Mouse (Mus musculus) midbrain, embryonic 12.5 days (tissue): ENCODE measurements around the gene Tex44. TPM values are rescaled to one million over a fixed set of nuclear protein-coding genes. Genes with fewer than 3 reads are reported as not detected.

Experiments used
- ATAC-seq: fragments of 200-750 bp; cut with Nextera tagmentation; 2 replicates; pipeline ENCODE4 v1.8.0; 2017; ENCODE audit warnings: low read depth, moderate TSS enrichment, moderate library complexity; ENCODE audit not compliant: low FRiP score
- H3K27ac ChIP-seq: fragments of 300-500 bp; sonication (generic); replicated peaks from 2 replicates; pipeline ENCODE4 v1.5.1; 2016; ENCODE audit warnings: mild to moderate bottlenecking
- H3K27me3 ChIP-seq: fragments of 300-500 bp; sonication (generic); 2 replicates; pipeline ENCODE4 v1.6.1; 2016; ENCODE audit warnings: mild to moderate bottlenecking
- H3K36me3 ChIP-seq: fragments of 300-500 bp; sonication (generic); 2 replicates; pipeline ENCODE4 v1.6.1; 2016
- H3K4me1 ChIP-seq: fragments of 300-500 bp; sonication (generic); 2 replicates; pipeline ENCODE4 v1.6.1; 2016
- H3K4me2 ChIP-seq: fragments of 300-500 bp; sonication (generic); replicated peaks from 2 replicates; pipeline ENCODE4 v1.6.1; 2016; ENCODE audit warnings: mild to moderate bottlenecking, moderate library complexity
- H3K4me3 ChIP-seq: fragments of 300-500 bp; sonication (generic); 2 replicates; pipeline ENCODE4 v1.5.1; 2016; ENCODE audit warnings: mild to moderate bottlenecking
- H3K9ac ChIP-seq: fragments of 300-500 bp; sonication (generic); replicated peaks from 2 replicates; pipeline ENCODE4 v1.6.1; 2016; ENCODE audit warnings: mild to moderate bottlenecking, moderate library complexity
- H3K9me3 ChIP-seq: fragments of 300-500 bp; sonication (generic); 2 replicates; pipeline ENCODE4 v1.6.1; 2016; ENCODE audit warnings: mild to moderate bottlenecking
- WGBS: fragments of 180-500 bp; shearing (Covaris S2); methylation state at CpG from one replicate; pipeline ENCODE4 v1.1.7; 2016; 5-methylcytosine and 5-hydroxymethylcytosine counted together
- polyA plus RNA-seq: library from polyadenylated mRNA; unstranded; fragments of >200 nt; fragmentation: Nextera tagmentation; extraction: Ambion mirVana; gene quantifications from 2 replicates; pipeline ENCODE4 v1.2.1, GENCODE M21; 2016

Gene Tex44
- polyA plus RNA-seq, 1 experiment from 2014 or later: not detected

DNA sequence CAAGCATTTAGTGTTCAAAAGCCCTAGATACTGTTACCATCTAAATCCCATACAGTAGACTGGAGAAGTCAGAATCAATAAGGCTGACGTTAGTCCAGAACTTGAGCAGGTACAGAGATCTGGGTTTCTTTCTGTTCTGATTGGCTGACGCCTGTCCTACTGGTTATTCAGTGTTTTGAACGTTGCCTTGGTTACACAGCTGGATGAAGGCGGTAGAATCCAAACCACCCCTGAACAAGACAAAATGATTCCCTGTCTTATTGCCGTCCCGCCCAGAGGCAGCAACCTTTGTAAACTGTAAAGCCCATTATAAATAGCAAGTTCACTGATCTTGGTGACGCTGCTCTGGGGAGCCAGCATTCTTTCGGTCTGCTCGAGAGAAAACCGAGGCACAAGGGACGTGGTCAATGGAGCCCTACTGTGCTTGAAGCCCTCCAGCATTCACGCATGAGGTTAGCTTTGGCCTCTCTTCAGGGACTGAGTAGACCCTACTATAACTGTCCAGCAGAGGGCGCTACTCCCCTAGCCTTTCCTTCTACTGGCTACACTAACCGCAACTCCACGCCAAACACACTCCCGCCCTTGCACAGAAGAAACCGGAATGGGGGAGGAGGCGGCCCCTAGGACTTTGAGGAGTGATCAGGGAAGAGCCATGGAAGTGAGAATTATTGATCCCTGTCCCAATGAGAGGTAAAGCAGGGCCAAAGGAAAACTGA is 14.2 kb downstream of the Tex44 start:
- Histone ChIP-seq H3K9me3 (no peaks in the 10 kb centered on the region), H3K4me1 (peaks cover 64% of the 10 kb centered on the region), H3K4me2 (peak overlapping the region; percentile 71), H3K4me3 (peak overlapping the region; percentile 52), H3K27ac (peak overlapping the region; percentile 99), H3K27me3 (no peaks in the 10 kb centered on the region), H3K9ac (peak overlapping the region; percentile 93; the same call in 1 of the 2 replicates), H3K36me3 (no peaks in the 10 kb centered on the region)
- peak; percentile 69 for ATAC-seq
- WGBS: 3% methylated on average over 18 of the region's 18 CpGs

DNA sequence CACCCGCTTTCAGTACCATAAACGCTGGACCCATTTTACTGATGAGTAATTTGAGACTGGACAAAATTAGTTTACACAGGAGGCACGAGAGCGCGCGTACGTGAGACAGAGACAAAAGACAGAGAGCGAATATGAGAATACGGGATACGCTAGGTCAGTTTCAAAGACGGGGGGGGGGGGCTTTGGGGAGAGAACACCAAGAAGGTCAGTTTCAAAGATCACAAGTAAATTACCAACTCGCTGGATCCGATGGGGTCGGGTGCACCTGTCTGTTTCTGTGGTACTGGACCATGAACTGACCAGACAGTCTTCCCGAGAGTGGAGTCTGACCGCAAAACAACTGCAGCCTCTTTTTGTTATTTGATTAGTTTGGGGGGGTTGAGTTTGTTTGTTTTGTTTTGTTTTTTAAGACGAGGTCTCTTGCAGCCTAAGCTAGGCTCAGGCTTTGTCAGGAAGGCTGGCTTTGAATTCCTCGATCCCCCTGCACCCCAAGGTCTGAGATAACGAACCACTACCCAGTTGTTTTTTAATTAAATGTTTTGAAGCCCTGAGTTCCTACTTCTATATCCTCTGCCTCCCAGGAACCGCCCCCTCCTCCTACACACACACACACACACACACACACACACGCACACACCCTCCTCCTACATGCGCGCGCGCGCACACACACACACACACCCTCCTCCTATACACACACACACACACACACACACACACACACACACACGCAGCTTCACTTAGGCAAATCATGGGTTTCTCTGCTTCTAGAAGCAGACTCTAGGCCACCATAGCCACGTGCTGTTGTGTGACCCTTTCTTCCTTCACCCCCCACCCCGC is 15.0 kb downstream of the Tex44 start:
- Histone ChIP-seq H3K9me3 (no peaks in the 10 kb centered on the region), H3K27ac (peak overlapping the region; percentile 99), H3K4me1 (peaks cover 58% of the 10 kb centered on the region), H3K4me2 (peak overlapping the region; percentile 71), H3K9ac (peak overlapping the region; percentile 93), H3K4me3 (peak overlapping the region; percentile 52), H3K36me3 (no peaks in the 10 kb centered on the region), H3K27me3 (no peaks in the 10 kb centered on the region)
- WGBS: under 1% methylated on average over 22 of the region's 29 CpGs
- peak; percentile 29 for ATAC-seq

DNA sequence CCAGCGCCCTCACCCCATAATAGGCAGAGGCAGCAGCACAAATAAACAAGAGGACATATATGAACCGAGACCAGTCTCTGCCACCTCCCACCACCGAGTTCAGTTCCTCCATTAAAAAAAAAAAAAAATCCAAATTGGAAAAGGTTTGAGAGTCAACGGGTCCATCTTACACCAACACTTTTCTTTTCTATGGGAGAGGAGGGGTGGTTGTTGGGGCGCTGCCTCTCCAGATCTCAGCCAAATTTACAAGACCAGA is 15.5 kb downstream of the Tex44 start:
- H3K36me3 ChIP-seq: no peaks in the 10 kb centered on the region
- peaks cover 52% of the 10 kb centered on the region for H3K4me1 ChIP-seq
- no peaks in the 10 kb centered on the region for H3K27me3 ChIP-seq
- H3K9me3 ChIP-seq: no peaks in the 10 kb centered on the region
- no peak for ATAC-seq
- H3K27ac ChIP-seq: peak overlapping the region; percentile 99
- H3K9ac ChIP-seq: peak overlapping the region; percentile 93
- H3K4me3 ChIP-seq: peak overlapping the region; percentile 52
- peak overlapping the region; percentile 71 for H3K4me2 ChIP-seq
- WGBS: 0% methylated on average over 5 of the region's 5 CpGs

DNA sequence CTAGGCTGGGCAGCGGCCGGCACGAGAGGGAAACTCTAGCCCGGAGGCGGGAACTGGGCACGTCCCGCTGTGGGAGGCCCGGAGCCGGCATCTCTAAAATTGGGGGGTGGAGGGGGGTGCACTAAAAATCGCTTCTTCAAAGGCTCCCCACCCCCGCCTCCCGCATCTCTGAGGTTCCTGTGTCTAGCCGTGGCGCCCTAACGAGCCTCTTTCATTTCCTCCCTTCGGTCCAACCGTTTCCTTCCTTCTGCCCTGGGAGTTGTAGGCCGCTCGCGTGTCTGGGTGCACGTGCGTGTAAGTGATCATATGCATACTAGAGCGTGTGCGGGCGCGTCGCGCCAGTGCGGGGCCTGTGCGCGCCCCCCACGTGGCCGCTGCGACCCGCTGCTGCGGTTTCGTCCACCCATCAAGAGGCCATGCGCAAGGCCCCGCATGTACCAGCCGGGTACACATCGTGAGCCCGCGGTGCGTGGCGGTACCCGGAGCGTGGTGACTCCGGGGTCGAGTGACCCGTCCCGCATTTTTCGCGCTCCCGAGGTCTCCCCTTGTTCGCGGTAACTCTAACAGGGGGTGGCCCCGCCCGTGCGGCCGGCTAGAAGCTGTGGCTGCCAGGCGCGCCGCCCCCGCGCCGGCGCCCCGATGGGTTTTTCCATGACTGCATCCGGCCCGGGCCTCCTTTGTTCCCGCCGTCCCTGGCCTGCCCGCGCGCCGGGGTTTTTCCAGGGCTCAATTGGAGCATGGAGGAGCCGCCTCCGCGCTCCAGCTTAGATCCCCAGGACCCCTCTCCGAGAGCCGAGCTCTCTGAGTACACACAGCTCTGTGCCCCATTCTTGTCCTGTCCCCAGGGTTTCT is 16.1 kb downstream of the Tex44 start:
- peak; percentile 68 for ATAC-seq
- Histone ChIP-seq H3K27ac (peak overlapping the region; percentile 99), H3K9me3 (no peaks in the 10 kb centered on the region), H3K9ac (peak overlapping the region; percentile 93), H3K27me3 (no peaks in the 10 kb centered on the region), H3K4me3 (peak overlapping the region; percentile 52), H3K4me1 (peaks cover 49% of the 10 kb centered on the region), H3K36me3 (no peaks in the 10 kb centered on the region), H3K4me2 (peak overlapping the region; percentile 71)
- under 1% methylated on average over 81 of the region's 81 CpGs for WGBS

DNA sequence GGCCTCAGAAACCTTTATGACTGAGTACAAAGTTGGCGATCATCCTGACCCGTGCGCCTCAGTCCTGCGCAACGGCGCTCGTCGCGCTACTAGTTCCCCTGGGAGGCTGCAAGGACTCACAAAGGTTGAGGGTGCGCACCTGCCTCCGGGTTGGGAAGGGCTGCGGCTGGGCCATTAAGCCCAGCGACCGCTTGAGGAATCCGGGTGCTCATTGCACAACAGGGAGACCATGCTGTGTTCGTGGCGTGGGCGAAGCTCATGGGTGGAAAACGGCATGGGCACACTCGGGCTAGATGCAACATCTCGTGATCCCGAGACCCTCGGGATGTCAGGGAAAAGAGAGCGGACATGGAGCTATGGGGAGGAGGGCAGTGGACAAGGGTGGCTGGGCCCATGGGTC is 16.7 kb downstream of the Tex44 start:
- peak overlapping the region; percentile 93 for H3K9ac ChIP-seq
- peak; percentile 24 for ATAC-seq
- H3K9me3 ChIP-seq: no peaks in the 10 kb centered on the region
- H3K4me3 ChIP-seq: peak overlapping the region; percentile 52
- peak overlapping the region; percentile 99 for H3K27ac ChIP-seq
- no peaks in the 10 kb centered on the region for H3K36me3 ChIP-seq
- peak overlapping the region; percentile 71 for H3K4me2 ChIP-seq
- peaks cover 48% of the 10 kb centered on the region for H3K4me1 ChIP-seq
- 2% methylated on average over 24 of the region's 24 CpGs for WGBS
- H3K27me3 ChIP-seq: no peaks in the 10 kb centered on the region

DNA sequence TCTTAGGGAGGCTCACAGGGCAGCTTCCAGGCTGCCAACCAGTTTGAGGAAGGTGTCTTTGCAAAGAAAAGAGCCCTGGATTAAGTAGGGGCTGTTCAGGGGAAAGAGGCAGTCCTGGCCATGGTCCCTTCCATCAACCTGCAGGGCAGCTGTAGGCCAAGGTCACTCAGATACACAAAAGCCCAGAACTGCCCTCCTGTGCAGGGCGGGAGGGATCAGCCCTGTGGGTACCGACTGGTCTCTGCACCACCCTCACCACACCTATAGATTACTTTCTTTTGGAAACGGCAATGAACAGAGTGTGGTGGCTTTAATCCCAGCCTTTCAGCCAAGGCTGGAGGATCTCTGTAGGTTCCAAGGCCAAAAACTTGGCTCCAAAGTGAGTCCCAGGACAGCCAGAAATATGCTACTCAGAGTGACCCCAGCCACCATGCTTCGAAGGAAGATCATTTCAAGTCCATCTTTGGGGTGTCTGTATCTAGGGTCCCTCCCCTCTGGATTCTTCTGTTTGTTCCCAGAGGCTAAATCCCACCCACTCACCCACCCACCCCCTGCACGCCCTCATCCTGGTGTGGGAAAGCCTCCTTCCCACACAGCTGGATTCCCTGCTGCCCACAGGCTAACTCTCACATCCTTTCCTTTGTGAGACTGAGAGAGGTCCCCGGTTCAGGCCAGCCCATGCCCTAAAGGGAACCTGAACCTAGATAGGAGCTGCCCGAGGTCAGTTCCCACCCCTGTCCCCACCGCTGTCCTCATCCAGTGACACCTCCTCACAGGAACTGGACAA is 17.4 kb downstream of the Tex44 start:
- no peaks in the 10 kb centered on the region for H3K27me3 ChIP-seq
- ATAC-seq: no peak
- no peaks in the 10 kb centered on the region for H3K9me3 ChIP-seq
- peak overlapping the region; percentile 93 for H3K9ac ChIP-seq
- WGBS: 47% methylated on average over 8 of the region's 8 CpGs
- H3K4me1 ChIP-seq: peaks cover 45% of the 10 kb centered on the region
- H3K36me3 ChIP-seq: no peaks in the 10 kb centered on the region
- peak overlapping the region; percentile 99 for H3K27ac ChIP-seq
- H3K4me2 ChIP-seq: peak overlapping the region; percentile 71
- H3K4me3 ChIP-seq: peak overlapping the region; percentile 52; the same call in 1 of the 2 replicates

DNA sequence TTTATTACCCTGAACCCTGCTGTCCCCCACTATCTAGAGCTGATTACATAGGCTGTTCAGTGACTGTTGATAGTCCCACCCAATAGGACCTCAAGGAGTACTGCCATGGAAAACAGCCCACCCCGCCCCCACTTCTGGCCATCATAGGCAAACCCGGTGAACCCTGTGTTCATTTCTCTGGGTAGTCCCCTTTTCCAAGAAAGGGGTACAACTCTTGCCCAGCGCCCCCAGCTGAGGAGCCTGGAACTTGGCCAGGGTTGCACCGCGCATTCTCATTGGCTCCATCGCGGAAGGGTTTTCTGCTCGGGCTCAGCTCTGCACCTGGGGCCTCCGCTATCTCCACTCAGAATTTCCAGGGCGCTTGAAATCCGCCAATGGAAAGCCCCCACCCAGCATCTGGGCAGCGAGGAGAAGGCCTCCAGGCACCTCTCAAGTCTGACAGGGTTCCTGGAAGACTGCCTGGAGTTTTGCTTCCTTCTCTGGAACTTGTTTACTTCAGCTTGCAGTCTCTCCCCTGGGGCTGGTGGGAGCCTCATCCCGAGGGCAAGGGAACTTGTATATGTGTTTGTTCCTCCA is 21.6 kb downstream of the Tex44 start:
- no peak for ATAC-seq
- Histone ChIP-seq H3K9me3 (no peaks in the 10 kb centered on the region), H3K27me3 (no peaks in the 10 kb centered on the region), H3K9ac (no peak overlapping the region), H3K4me3 (no peak overlapping the region), H3K4me1 (peaks cover 19% of the 10 kb centered on the region), H3K27ac (no peak overlapping the region), H3K4me2 (no peak overlapping the region), H3K36me3 (no peaks in the 10 kb centered on the region)
- 43% methylated on average over 13 of the region's 13 CpGs for WGBS

DNA sequence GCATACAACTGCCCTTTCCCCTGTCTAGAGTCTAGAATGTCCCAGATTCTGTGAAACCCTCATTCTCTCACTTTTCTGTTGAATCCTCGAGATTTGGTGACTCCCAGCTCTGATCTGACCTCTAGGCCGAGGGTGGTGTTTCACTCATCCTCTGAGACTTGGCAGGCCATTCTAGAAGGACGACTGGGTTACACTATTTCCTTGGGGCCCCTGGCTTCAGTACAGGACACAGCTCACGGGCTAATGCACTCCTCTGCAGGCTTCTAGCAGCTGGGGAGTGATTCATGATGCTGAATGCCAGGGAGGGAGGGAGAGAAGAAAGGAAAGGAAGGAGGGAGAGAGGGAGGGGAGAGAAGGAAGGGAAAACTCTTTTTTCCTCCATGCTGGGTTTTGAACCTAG is 22.1 kb downstream of the Tex44 start:
- ATAC-seq: no peak
- no peaks in the 10 kb centered on the region for H3K9me3 ChIP-seq
- H3K27ac ChIP-seq: no peak overlapping the region
- no peak overlapping the region for H3K4me3 ChIP-seq
- no peak overlapping the region for H3K4me2 ChIP-seq
- no peaks in the 10 kb centered on the region for H3K27me3 ChIP-seq
- H3K9ac ChIP-seq: no peak overlapping the region
- H3K4me1 ChIP-seq: peaks cover 13% of the 10 kb centered on the region
- WGBS: 44% methylated on average over 4 of the region's 4 CpGs
- no peaks in the 10 kb centered on the region for H3K36me3 ChIP-seq

DNA sequence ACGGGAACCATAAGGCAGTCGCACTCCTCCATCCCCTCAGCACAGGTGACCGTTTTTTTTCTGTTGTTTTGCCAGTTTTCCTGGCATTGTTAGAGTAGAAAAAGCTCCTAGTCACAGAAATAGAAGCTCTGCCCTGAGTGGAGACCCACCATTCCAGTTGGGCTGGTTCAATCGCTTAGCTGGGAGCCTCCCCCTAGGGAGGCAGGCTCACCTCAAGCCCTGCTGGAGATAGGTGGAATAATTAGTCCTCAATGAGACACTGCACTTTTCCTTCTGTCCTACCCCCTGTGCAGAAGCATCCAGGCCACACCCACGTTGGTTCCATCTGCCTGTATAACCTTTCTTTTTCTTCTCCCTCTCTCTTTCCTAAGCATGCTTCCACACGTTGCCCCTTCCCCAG is 23.8 kb downstream of the Tex44 start:
- H3K36me3 ChIP-seq: no peaks in the 10 kb centered on the region
- H3K4me1 ChIP-seq: 0 out of 2 replicates have a peak, but pooled peaks cover 5% of the 10 kb centered on the region
- no peak for ATAC-seq
- H3K27me3 ChIP-seq: no peaks in the 10 kb centered on the region
- H3K9me3 ChIP-seq: no peaks in the 10 kb centered on the region
- WGBS: 44% methylated on average over 6 of the region's 6 CpGs
- no peak overlapping the region for H3K4me2 ChIP-seq
- no peak overlapping the region for H3K9ac ChIP-seq
- no peak overlapping the region for H3K4me3 ChIP-seq
- H3K27ac ChIP-seq: no peak overlapping the region

DNA sequence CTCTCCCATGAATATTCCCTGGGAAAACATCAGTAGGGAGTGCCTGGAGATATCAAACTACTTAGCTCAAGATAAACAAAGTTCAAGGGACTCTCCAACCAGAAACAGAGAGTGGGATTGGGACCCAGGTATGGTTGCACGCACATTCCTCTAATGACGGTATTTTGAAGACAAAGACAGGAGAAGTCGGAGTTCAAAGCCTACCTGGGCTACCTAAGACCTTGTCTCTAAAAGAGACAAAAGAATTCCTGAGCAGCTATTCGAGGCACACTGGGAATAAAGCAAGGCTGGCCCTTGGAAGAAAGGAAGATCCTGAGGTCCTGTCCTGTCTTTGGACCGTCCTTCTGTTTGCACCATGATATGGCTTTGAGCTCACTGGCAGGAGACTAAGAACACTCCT is 26.6 kb downstream of the Tex44 start:
- Histone ChIP-seq H3K36me3 (no peaks in the 10 kb centered on the region), H3K9me3 (no peaks in the 10 kb centered on the region), H3K4me3 (no peak overlapping the region), H3K9ac (no peak overlapping the region), H3K27ac (no peak overlapping the region), H3K27me3 (no peaks in the 10 kb centered on the region), H3K4me1 (0 out of 2 replicates have a peak, but pooled peaks cover 2% of the 10 kb centered on the region), H3K4me2 (no peak overlapping the region)
- 68% methylated on average over 5 of the region's 5 CpGs for WGBS
- ATAC-seq: no peak
